Mouse (Mus musculus): Measurements from ENCODE around the gene Prg3. TPM values are rescaled to one million over a fixed set of nuclear protein-coding genes. Genes with fewer than 3 reads are reported as not detected.

Prg3 gene
- not detected in 2 replicates for polyA plus RNA-seq (2015; fragmentation: Nextera tagmentation; extraction: Ambion mirVana)

DNA sequence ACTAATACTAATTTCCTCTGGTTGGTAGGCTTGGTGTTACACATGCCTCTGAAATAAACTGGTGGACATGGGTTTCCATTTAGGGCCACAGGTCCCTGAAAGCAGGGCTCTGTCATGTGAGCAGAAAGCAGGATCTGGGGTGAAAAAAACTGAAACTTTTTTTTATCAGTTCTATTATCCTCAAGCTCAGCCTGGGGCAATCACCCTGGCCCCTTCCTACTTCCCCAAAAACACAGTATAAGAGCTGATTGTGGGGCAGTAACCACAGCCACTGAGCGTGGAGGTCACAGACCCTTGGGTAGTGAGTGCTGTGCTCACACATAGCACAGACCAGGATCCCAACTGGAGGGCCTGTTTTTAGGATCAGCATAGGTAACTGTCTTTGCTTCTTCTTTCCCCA is at the start of gene Prg3:
TSS of gene Prg3 (plus strand) at position 286 of the 400 bp plus-strand sequence.

DNA sequence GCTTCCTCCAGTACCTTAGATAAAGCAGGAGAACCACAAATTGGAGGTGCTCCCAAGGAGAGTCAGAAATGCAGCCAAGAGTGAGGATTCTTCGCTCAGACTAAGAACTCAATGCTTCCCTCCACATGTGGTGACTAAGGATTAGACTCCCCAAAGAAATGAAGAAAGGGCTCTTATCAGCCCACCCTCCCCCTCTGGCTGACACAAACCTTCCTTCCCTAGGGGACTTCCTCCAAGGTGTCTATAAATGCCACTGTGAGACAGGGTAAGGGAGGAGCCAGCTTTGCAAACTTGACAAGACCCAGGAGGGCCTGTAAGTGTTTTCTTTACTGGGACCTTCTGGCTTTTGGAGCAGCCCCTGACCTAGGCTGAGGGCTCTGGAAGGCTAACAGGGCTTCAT is 7.8 kb upstream of the Prg3 start, which contains the start of gene Prg2:
TSS of gene Prg2 (plus strand) at position 274 of the 400 bp plus-strand sequence.

DNA sequence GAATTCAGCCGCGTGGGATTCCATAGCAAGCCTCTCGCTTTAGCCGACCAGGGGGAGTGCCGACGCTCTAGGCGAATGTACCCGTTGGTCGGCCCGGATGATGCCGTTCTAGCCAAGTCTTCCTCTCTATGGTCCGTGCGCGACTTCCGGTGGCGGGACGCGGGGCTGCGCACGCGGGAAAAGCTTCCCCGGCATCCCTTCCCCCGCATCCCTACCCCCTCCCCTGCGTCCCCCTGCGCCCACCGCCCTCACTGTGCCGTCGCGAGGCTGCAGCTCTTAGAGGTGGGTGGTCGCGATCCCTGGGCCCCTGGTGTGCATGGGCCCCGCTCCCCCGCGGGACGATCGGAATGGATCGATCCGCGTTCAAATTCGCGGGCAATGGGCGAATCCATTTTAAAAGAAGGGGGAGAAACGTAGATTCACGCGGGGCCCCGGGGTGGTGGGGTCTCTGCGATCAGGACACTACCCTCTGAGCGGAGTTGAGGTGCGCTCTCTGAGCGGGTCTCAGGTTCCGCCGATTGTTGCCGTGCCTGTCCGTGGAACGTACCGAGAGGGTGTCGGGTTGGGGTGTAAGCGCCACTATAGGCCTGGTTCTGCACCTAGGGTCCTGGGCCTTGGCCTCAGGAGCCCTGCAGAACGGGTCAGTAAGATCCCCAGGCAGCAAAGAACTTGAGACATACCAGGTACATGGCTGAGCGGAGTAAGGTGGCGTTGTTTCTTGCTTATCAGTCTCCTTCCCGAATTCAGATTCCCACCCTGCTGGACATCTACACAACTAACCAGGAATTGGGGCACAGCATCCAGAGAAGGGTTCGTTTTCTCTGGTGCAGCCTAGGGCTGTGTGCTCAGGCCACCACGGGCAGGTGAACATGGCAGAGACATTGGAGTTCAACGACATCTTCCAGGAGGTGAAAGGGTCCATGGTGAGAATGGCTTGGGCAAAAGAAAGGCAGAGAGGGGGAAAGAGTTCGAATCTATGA is 49.3 kb downstream of the Prg3 start, which contains the start of the genes Ssrp1 and P2rx3:
TSS of gene Ssrp1 (plus strand) at position 188 of the 980 bp plus-strand sequence.
TSS of gene P2rx3 (minus strand) at position 416 of the 980 bp plus-strand sequence.

Other genes with a start within 250 kb of the Prg3 start
- gene Gm19426, start 244.6 kb upstream of the Prg3 start, polyA plus RNA-seq (2015; fragmentation: Nextera tagmentation; extraction: Ambion mirVana): 3.4 and 4.7 TPM in 2 replicates
- 185 and 196 TPM in 2 replicates for gene Serping1, start 212.8 kb upstream of the Prg3 start, polyA plus RNA-seq (2015; fragmentation: Nextera tagmentation; extraction: Ambion mirVana)
- gene Ube2l6, start 189.4 kb upstream of the Prg3 start, polyA plus RNA-seq (2015; fragmentation: Nextera tagmentation; extraction: Ambion mirVana): 53.1 and 85.5 TPM in 2 replicates
- 0.07 TPM in 1 of 2 replicates, not detected in the other for gene Smtnl1, start 165.6 kb upstream of the Prg3 start, polyA plus RNA-seq (2015; fragmentation: Nextera tagmentation; extraction: Ambion mirVana)
- gene Timm10, start 161.2 kb upstream of the Prg3 start, polyA plus RNA-seq (2015; fragmentation: Nextera tagmentation; extraction: Ambion mirVana): 29.6 and 39.4 TPM in 2 replicates
- 8.9 and 9.0 TPM in 2 replicates for gene Slc43a1, start 149.4 kb upstream of the Prg3 start, polyA plus RNA-seq (2015; fragmentation: Nextera tagmentation; extraction: Ambion mirVana)
- 0.96 and 1.2 TPM in 2 replicates for gene Rtn4rl2, start 101.5 kb upstream of the Prg3 start, polyA plus RNA-seq (2015; fragmentation: Nextera tagmentation; extraction: Ambion mirVana)
- gene Slc43a3, start 51.6 kb upstream of the Prg3 start, polyA plus RNA-seq (2015; fragmentation: Nextera tagmentation; extraction: Ambion mirVana): 32.2 and 39.3 TPM in 2 replicates
- gene Prg2, start 7.8 kb upstream of the Prg3 start, polyA plus RNA-seq (2015; fragmentation: Nextera tagmentation; extraction: Ambion mirVana): not detected in 2 replicates
- gene Ssrp1, start 49.0 kb downstream of the Prg3 start, polyA plus RNA-seq (2015; fragmentation: Nextera tagmentation; extraction: Ambion mirVana): 87.3 and 97.7 TPM in 2 replicates
- gene P2rx3, start 49.2 kb downstream of the Prg3 start, polyA plus RNA-seq (2015; fragmentation: Nextera tagmentation; extraction: Ambion mirVana): 0.10 and 0.25 TPM in 2 replicates
- gene Tnks1bp1, start 59.8 kb downstream of the Prg3 start, polyA plus RNA-seq (2015; fragmentation: Nextera tagmentation; extraction: Ambion mirVana): 33.8 and 45.0 TPM in 2 replicates
- gene Aplnr, start 148.0 kb downstream of the Prg3 start, polyA plus RNA-seq (2015; fragmentation: Nextera tagmentation; extraction: Ambion mirVana): 10.4 and 12.2 TPM in 2 replicates
- gene Lrrc55, start 209.0 kb downstream of the Prg3 start, polyA plus RNA-seq (2015; fragmentation: Nextera tagmentation; extraction: Ambion mirVana): 0.92 and 1.1 TPM in 2 replicates